Mouse (Mus musculus) heart, postnatal 0 days (tissue): Measurements from ENCODE around the gene Nfasc. TPM values are rescaled to one million over a fixed set of nuclear protein-coding genes. Genes with fewer than 3 reads are reported as not detected.

Experiments used
- ATAC-seq: fragments of 200-750 bp; cut with Nextera tagmentation; 2 replicates; pipeline ENCODE4 v1.8.0; 2017; ENCODE audit warnings: low read depth, moderate number of reproducible peaks, moderate library complexity; ENCODE audit not compliant: insufficient read depth
- DNase-seq: peaks from one replicate; pipeline ENCODE4 v3.0.0-alpha.2; 2016; ENCODE audit warnings: low spot score
- H3K27ac ChIP-seq: fragments of 300-500 bp; sonication (generic); 2 replicates; pipeline ENCODE4 v1.5.1; 2014; ENCODE audit warnings: low read depth, mild to moderate bottlenecking
- H3K27me3 ChIP-seq: fragments of 300-500 bp; sonication (generic); 2 replicates; pipeline ENCODE4 v1.6.1; 2014; ENCODE audit warnings: low read length, mixed read lengths; ENCODE audit not compliant: control insufficient read depth, insufficient read depth
- H3K36me3 ChIP-seq: fragments of 300-500 bp; sonication (generic); replicated peaks from 2 replicates; pipeline ENCODE4 v1.6.1; 2014; ENCODE audit warnings: low read length, mixed read lengths; ENCODE audit not compliant: control insufficient read depth, insufficient read depth
- H3K4me1 ChIP-seq: fragments of 300-500 bp; sonication (generic); 2 replicates; pipeline ENCODE4 v1.6.1; 2014; ENCODE audit warnings: antibody characterized with exemption; ENCODE audit not compliant: control insufficient read depth, insufficient read depth
- H3K4me2 ChIP-seq: fragments of 300-500 bp; sonication (generic); 2 replicates; pipeline ENCODE4 v1.6.1; 2014; ENCODE audit warnings: low read depth, mild to moderate bottlenecking, low read length, moderate library complexity
- H3K4me3 ChIP-seq: fragments of 300-500 bp; sonication (generic); 2 replicates; pipeline ENCODE4 v1.5.1; 2014; ENCODE audit warnings: low read depth, low read length
- H3K9ac ChIP-seq: fragments of 300-500 bp; sonication (generic); replicated peaks from 2 replicates; pipeline ENCODE4 v1.6.1; 2014; ENCODE audit warnings: low read depth, low read length, mixed read lengths
- H3K9me3 ChIP-seq: fragments of 300-500 bp; sonication (generic); replicated peaks from 2 replicates; pipeline ENCODE4 v1.6.1; 2016; ENCODE audit warnings: low read length; ENCODE audit not compliant: control insufficient read depth
- CTCF ChIP-seq: IDR thresholded peaks from 2 replicates; pipeline ENCODE4 v1.5.1; 2016; ENCODE audit warnings: antibody characterized with exemption, control low read depth, low read depth
- EP300 ChIP-seq: IDR thresholded peaks from 2 replicates; pipeline ENCODE4 v1.6.1; 2016; ENCODE audit warnings: antibody characterized with exemption, low read depth
- WGBS: fragments of 180-500 bp; shearing (Covaris S2); extraction: QIAGEN DNeasy Blood & Tissue Kit; methylation state at CpG from one replicate; pipeline ENCODE4 v1.1.7; 2014; 5-methylcytosine and 5-hydroxymethylcytosine counted together
- polyA plus RNA-seq: library from polyadenylated mRNA; unstranded; fragments of >200 nt; fragmentation: Nextera tagmentation; extraction: Ambion mirVana; gene quantifications from 2 replicates; pipeline ENCODE4 v1.2.1, GENCODE M21; 2015
- total RNA-seq: library from RNA; depleted of rRNA; stranded (reverse); fragments of >200 nt; gene quantifications from 2 replicates; pipeline ENCODE4 v1.2.3, GENCODE M21; 2014; ENCODE audit warnings: low replicate concordance

The Nfasc gene
- total and polyA plus RNA-seq, 2 experiments from 2014 or later: 0.08 to 0.11 TPM

DNA sequence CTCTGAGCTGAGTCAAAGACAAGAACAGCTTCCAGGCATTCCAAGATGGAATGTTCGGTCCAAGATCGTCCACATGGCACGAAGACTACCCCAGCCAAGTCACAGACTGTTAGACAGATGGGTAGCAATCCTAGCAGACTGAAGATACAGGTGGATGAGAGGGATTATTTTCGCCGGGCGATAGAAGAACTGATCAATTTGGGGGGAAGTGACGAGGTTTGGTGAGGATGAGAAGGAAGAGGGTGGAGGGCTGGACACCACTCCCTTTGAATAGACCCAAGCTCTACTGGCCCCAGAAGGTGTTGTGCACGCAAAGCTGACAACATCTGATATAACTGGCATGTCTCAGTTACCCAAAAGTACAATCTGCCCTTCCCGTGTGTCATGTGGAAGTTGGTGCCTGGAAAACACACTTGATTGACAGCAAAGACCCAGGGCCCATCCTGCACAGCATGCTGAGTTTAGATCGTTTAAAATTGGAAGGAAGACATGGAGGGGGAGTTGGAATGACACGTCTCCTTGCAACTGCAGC, 150.1 kb downstream of the Nfasc start:
- Histone ChIP-seq H3K4me3 (no peak overlapping the region), H3K9ac (no peak overlapping the region), H3K27me3 (0 out of 2 replicates have a peak, but pooled peaks cover 16% of the 10 kb centered on the region), H3K36me3 (no peaks in the 10 kb centered on the region), H3K9me3 (no peaks in the 10 kb centered on the region), H3K4me1 (no peaks in the 10 kb centered on the region), H3K27ac (no peak overlapping the region), H3K4me2 (no peak overlapping the region)
- DNase-seq (no peak), ATAC-seq (no peak)
- WGBS: 71% methylated on average over 11 of the region's 11 CpGs
- no peak for TF ChIP-seq CTCF
- no peak for TF ChIP-seq EP300

DNA sequence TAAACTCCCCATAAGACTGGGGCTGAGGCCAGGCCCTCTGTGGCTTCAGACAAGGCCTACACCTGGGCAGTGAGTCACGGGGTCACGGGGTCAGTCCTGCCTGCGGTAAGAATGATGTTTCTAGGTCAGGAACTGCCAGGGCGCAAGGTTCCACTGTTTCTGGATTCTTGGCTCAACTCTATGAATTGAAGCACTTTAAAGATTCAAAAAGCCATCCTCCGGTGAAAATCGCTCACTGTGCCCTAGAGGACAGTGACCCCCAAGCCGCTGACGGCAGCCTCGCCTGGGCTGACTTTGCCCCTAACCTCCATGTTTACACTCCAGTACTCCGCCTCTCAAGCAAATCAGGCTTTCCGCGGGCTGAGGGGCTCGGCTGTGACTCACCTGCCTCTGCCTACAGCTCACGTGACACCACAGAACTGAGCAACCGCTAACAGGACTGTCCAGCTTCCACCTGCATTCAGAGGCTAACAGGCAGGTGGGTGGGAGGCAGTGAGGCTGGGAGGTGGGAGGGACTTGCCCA, 154.9 kb downstream of the Nfasc start:
- ATAC-seq (no peak), DNase-seq (no peak)
- WGBS: 62% methylated on average over 15 of the region's 15 CpGs
- Histone ChIP-seq H3K36me3 (no peaks in the 10 kb centered on the region), H3K4me1 (no peaks in the 10 kb centered on the region), H3K27ac (no peak overlapping the region), H3K4me3 (no peak overlapping the region), H3K9me3 (no peaks in the 10 kb centered on the region), H3K4me2 (no peak overlapping the region), H3K9ac (no peak overlapping the region), H3K27me3 (no peaks in the 10 kb centered on the region)
- TF ChIP-seq EP300: no peak
- no peak for TF ChIP-seq CTCF

DNA sequence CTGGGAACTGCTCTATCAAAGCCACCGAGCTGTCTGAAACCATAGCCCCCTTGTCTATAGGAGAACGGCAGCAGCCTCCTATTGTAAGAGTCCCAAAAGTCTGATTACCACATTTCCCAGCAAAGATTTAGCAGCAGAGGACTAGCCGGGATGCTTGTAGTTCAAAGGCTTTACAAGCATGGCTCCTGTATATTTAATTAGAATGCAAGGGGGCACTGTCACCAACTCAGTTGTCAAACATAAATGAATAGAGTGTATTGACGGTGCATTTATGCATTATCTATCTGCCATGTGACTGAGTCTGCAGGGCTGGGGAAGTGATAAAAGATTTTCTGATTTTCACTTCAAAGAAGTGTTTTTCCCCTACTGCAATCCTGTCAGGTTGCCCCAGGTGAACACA, 156.2 kb downstream of the Nfasc start:
- Histone ChIP-seq H3K9ac (no peak overlapping the region), H3K36me3 (no peaks in the 10 kb centered on the region), H3K9me3 (no peaks in the 10 kb centered on the region), H3K4me3 (no peak overlapping the region), H3K4me1 (no peaks in the 10 kb centered on the region), H3K27ac (no peak overlapping the region), H3K27me3 (no peaks in the 10 kb centered on the region), H3K4me2 (no peak overlapping the region)
- WGBS: 74% methylated on average over 4 of the region's 4 CpGs
- no peak for ATAC-seq
- TF ChIP-seq CTCF (no peak), EP300 (no peak)
- DNase-seq: no peak

DNA sequence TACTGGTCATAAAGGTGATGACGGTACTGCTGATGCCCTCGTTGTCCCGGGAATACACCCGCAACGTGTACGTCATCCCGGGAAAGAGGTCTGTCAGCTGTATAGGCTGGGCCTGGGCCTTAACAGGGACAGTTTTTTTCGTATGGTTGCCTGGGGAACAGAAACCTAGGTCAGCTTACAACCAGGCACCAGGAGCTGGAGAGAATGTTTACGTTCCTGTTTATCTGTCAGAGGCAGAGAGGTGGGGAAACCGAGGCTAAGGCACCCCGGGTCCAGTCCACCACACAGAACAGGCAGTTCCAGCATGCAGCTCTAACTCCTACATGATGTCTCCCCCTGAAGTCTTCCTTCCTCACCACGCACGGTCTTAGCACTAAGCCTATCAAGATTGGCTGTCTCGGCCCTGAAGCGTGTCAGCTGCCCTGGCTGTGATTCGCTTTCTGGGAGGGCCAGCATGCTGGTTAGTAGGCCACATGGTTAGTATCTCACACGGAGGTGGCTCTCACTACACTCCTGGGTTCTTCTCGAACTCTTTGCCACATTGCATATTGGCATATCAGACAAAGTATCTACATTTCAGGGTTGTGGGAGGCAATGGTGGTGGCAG, 158.5 kb downstream of the Nfasc start:
- Histone ChIP-seq H3K9me3 (no peaks in the 10 kb centered on the region), H3K4me2 (no peak overlapping the region), H3K4me1 (no peaks in the 10 kb centered on the region), H3K27me3 (no peaks in the 10 kb centered on the region), H3K9ac (no peak overlapping the region), H3K27ac (no peak overlapping the region), H3K4me3 (no peak overlapping the region), H3K36me3 (no peaks in the 10 kb centered on the region)
- no peak for TF ChIP-seq CTCF
- 68% methylated on average over 18 of the region's 18 CpGs for WGBS
- no peak for ATAC-seq
- DNase-seq: no peak

DNA sequence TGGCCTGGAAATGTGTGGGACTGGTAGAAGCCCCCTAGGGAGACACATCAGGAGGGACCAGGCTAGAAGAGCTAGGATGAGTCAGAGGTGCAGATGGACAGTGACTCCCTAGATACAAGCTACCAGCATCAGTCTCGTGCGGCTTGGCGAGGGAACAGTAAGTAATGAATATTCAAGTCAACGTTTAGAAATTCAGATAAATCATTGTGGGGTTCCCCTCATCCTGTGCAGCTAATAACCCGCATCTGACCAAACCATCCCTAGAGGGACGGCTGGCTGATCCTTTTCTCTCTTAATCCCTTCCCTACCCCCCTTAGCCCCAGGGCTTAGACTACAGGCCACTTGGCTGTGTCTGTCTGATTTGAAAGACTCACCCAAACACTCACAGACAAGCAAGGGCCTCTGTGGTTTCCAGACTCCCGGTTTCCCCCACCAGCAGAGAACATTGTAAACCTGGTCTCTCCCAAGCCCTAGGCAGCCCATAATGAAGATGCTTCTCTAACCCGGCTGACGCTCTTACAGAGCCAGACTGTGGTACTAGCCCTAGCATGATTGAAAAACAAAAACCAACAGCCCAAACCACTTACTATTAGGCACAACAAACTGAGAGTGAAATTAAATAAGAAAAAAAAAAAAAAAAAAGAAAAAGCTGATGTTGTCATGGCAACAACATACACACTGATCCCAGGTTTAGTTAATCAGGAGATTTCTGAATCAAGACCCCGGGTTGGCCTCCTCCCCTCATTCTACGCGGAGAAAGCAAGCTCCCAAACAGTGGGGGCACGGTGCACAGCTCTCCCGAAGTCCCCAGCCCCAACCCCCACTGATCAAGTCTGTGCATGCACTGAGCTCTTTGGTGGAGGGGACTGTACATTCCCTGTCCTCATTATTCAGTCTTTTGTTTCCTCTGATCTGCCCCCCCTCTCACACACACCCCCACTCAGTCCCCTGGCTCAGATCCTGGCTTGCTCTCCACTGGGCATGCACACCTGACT, 159.5 kb downstream of the Nfasc start:
- WGBS: 66% methylated on average over 14 of the region's 14 CpGs
- DNase-seq (no peak), ATAC-seq (no peak)
- Histone ChIP-seq H3K4me2 (no peak overlapping the region), H3K9ac (no peak overlapping the region), H3K4me1 (no peaks in the 10 kb centered on the region), H3K36me3 (no peaks in the 10 kb centered on the region), H3K9me3 (no peaks in the 10 kb centered on the region), H3K27ac (no peak overlapping the region), H3K27me3 (no peaks in the 10 kb centered on the region), H3K4me3 (no peak overlapping the region)
- TF ChIP-seq CTCF: no peak
